Mouse (Mus musculus) fat pad, adult 2 months (tissue): ENCODE results near the gene Cox7a1.
"Not testable (repeated sequence)": the region's sequence is repeated elsewhere in the genome, so short reads cannot be mapped to it uniquely, and the experiment has no call there.

Experiments
- DNase-seq: peaks from one replicate; pipeline ENCODE4 v3.0.0-alpha.2; 2011; ENCODE audit warnings: low read depth, low spot score; ENCODE audit errors: extremely low read depth

Gene Cox7a1

DNA sequence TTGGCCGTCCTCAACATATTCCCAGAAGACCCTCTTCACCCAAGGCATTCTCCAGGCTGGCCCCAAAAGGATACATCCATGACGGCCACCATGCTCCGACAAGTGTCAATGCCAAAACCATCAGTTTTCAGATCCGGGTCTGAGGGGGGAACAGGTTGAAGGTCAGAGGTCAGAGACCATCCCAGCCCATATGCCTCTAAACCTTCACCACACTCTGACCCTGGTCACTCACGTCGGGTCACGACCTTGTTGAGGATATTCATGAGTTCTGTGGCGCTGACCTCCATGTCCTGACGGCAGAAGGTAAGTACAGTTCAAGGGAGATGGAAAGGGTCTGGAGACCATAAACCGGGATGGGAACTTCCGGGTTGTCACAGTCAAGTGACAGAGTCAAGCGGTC, 8.1 kb downstream of the Cox7a1 start:
- no peak for DNase-seq

DNA sequence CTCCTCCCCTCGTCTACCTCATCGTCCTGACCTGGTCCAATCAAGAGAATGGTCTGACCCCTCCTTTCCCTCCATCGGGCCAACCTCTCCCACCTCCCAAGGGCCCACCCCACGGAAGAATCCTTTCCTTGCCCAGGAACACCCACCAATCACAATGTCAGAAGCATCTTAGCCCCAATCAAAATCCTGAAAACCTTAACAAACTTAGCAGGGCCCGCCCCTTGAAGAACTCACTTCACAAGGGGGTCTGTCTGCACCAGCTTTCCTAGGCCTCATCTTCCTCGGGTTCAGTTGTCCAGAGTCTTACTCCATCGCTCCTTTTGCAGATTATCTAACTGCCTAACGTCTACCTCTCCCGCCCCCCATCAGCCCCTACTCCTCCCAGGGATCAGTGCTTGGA, 9.1 kb downstream of the Cox7a1 start:
- DNase-seq: no peak

GRCm38 (mm10) chr7:30193581-30194100, 9.7 kb downstream of the Cox7a1 start:
- DNase-seq: no peak

GRCm38 (mm10) chr7:30194101-30194831, 10.3 kb downstream of the Cox7a1 start:
- DNase-seq: no peak

DNA sequence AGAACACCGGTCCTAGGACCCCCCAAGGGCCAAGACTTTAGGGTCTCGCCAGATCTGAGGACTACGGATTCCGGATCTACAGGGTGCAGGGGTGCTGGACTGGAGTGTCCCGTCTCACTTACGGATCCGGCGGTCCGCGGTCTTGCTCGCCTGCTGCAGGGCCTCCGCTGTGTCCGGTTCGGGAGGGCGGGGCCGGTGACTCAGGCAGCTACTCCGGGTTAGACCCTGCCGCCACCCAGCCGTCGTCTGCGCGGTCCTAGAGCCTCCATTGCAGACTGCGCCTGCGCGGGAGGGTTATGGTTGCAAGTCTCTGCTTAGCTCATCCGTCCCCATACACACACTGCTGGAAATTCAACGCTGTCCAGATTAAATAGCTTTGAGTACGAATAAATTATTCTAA, 10.9 kb downstream of the Cox7a1 start:
- no peak for DNase-seq

- peak; percentile 74 for DNase-seq
These were observed 11.5 kb downstream of the Cox7a1 start for GRCm38 (mm10) chr7:30195461-30195860.

GRCm38 (mm10) chr7:30196171-30196570, 12.2 kb downstream of the Cox7a1 start:
- peak; percentile 95 for DNase-seq

GRCm38 (mm10) chr7:30197592-30198129, 13.7 kb downstream of the Cox7a1 start:
- no peak for DNase-seq

GRCm38 (mm10) chr7:30198481-30198971, 14.6 kb downstream of the Cox7a1 start, which contains the start of gene Capns1:
Capns1 (minus strand) TSS chr7:30198811.
- DNase-seq: no peak

- no peak for DNase-seq
These were observed 15.7 kb downstream of the Cox7a1 start for GRCm38 (mm10) chr7:30199498-30200139.

GRCm38 (mm10) chr7:30200200-30200599, 16.3 kb downstream of the Cox7a1 start:
- peak; percentile 85 for DNase-seq

DNA sequence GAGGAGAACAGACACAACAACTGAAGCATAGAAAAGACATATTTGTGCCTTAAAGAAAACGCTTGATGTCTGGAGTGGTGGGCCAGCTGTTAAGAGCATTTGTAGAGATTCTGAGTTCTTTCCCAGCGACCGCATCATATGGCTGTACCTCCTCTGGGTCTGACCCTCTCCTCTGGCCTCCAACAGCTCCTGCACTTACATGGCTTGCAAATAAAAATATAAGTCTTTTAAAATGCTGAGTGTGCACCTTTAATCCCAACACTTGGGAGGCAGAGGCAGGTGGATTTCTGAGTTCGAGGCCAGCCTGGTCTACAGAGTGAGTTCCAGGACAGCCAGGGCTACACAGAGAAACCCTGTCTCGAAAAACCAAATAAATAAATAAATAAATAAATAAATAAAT, 16.7 kb downstream of the Cox7a1 start:
- DNase-seq: not testable (repeated sequence)

- no peak for DNase-seq
These were observed 19.1 kb downstream of the Cox7a1 start for GRCm38 (mm10) chr7:30202895-30203690.

DNA sequence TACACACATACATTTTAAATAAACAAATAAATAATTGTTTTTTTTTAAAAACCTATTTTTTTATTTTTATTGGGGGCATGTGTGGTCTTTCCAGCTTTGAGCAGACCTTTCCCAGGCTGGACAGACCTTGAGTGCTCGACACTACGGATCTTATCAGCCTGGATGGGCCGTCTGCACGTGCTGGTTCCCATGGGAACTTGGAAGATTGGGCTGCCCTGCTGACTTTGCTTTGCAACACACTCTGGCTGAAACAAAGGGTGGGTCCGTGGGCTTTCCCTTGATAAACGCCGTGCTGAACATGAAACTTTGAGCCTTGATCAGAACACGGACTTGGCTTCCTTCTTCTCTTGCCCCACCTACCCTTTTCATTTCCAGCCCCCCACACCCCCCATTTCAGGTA, 20.4 kb downstream of the Cox7a1 start:
- no peak for DNase-seq

DNA sequence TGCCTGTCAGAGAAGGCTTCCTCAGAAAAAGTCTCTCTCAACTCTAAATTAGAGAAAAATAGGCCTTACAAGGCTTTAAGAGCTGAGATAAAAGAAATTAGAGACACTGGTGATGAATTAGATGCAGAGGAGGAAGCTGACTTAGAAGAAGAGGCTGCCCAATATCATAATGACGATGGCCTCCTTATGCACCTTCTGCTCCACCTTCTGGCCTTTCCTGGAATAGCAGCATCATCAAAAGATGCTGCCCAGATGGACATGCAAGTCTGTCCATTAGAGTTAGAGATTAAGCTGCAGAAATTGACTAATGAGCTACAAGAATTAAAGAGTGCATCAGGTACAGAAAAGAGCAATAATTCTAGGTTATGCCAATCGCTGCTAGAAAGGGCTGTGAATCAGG, 21.4 kb downstream of the Cox7a1 start:
- DNase-seq: no peak

- not testable (repeated sequence) for DNase-seq
These were observed 22.4 kb downstream of the Cox7a1 start for GRCm38 (mm10) chr7:30206364-30206763.

DNA sequence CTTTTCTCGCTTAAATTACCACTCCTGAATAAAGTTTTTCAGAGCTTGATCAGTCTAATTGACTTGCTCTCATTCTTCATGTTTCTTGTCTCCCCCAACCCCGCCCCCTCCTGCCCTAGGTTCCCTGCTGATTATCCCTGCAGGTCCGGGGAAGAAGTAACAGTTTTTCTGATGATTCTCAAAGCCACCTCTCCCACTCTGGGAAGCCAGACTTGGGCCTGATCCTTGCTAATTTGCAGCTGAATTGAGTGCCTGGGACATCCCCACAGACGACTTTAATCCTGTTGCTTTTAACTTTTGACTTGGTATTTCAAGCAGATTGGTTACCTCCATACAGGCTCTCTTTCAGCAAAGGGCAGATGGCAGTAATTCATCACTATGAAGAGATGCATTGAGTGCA, 27.1 kb downstream of the Cox7a1 start:
- no peak for DNase-seq

- no peak for DNase-seq
These were observed 29.9 kb downstream of the Cox7a1 start for GRCm38 (mm10) chr7:30213881-30214280.

DNA sequence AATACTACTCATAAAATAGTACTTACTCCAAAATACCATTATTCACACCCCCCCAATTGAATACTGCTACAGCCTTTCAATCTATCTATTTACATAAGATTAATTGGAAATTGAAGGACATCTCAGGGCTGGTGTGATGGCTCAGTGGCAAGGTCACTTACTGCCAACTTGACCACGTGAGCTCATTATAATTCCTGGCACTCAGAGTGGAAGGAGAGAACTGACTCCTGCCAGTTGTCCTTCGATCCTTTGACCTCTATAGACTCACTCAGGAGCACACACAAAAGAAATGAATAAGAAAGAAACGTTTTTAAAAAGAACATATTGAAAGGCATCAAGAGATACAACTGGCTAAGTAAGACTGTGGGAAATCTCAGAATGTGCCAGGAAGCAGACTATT, 31.9 kb downstream of the Cox7a1 start:
- DNase-seq: no peak

- DNase-seq: no peak
These were observed 32.8 kb downstream of the Cox7a1 start for GRCm38 (mm10) chr7:30216723-30217151.

- no peak for DNase-seq
These were observed 33.3 kb downstream of the Cox7a1 start for GRCm38 (mm10) chr7:30217277-30217676.
